Mouse (Mus musculus): ENCODE results near the gene Gm5849. TPM values are rescaled to one million over a fixed set of nuclear protein-coding genes. Genes with fewer than 3 reads are reported as not detected.
"Not testable (repeated sequence)": the region's sequence is repeated elsewhere in the genome, so short reads cannot be mapped to it uniquely, and the experiment has no call there.

Gene Gm5849
- total RNA-seq (2021) = not detected
- long read RNA-seq, experiment 1 = 0 reads
- long read RNA-seq, experiment 2 = 0 reads

GRCm38 (mm10) chr3:90777776-90778175 lies at the start of gene Gm5849:
TSS of gene Gm5849 (minus strand) at chr3:90777876.
- not testable (repeated sequence) for DNase-seq

DNA sequence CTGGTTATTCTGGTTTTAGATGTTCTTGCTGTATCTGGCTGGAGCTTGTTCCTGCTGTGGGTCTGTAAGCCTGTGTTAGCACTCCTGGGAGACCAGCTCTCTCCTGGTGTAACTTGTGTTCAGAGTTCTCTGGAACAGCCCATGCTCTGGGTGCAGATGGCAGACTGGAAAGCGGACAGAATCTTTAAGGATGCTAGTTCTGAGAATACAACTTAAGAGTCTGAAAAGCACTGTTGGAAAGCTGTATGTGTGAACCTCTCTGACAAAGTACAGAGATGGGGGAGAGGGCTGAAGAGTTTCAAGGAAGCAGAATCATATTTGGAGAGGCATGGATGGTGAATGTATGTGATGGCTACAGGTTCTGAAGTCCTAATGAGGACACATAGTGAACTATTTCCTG lies 28.0 kb downstream of the Gm5849 start:
- no peak for DNase-seq
- intact Hi-C loops (cut with DNase I; ENCODE audit: low total_unique reads) = no loop called here

More at GRCm38 (mm10) chr3:90777776-90778175, at the start of gene Gm5849:
- intact Hi-C loops (cut with DNase I; ENCODE audit: low total_unique reads) = not testable (repeated sequence)

DNA sequence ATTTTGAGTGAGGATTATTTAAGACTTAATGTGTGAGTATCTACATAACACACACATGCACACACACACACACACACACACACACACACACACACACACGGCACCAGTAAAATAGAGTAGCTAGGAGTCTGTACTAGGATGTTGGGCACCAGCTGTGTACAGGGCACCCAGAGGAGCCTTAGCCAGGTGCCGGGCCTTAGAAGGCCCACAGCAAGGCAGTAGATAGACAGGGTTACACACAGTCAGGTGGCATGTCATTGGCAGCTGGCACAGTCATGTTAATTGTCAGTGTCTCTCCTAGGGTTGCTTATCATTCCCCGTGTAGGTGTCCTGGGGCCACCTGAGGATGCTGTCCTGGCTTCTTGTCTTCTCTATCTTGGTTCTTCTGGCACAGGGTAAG lies 51.1 kb downstream of the Gm5849 start, which contains the start of gene Pglyrp4:
TSS of gene Pglyrp4 (plus strand) at position 301 of the 400 bp plus-strand sequence.
- no peak for DNase-seq
- intact Hi-C loops (cut with DNase I; ENCODE audit: low total_unique reads) = no loop called here

Other genes starting within 250 kb of the Gm5849 start
- 100 to 1,000 TPM in 1 of 2 experiments, 10 to 100 TPM in 1; 79.5 to 106 TPM for gene S100a16, start 240.6 kb downstream of the Gm5849 start, total RNA-seq (2021)
- under 1 TPM in 1 of 2 experiments, not detected in 1; 0.45 TPM for gene S100a3, start 217.3 kb downstream of the Gm5849 start, total RNA-seq (2021)
- gene S100a2, start 187.6 kb downstream of the Gm5849 start, total RNA-seq (2021) = not detected
- gene Gm42674, start 176.0 kb downstream of the Gm5849 start, total RNA-seq (2021) = not detected
- gene S100a4, start 174.1 kb downstream of the Gm5849 start, total RNA-seq (2021) = 10 to 100 TPM; 11.1 to 16.5 TPM
- not detected for gene S100a5, start 169.4 kb downstream of the Gm5849 start, total RNA-seq (2021)
- 10 to 100 TPM; 69.9 to 95.9 TPM for gene S100a6, start 165.0 kb downstream of the Gm5849 start, total RNA-seq (2021)
- gene S100a7a, start 123.9 kb downstream of the Gm5849 start, total RNA-seq (2021) = under 1 TPM in 1 of 2 experiments, not detected in 1; 0.16 TPM
- gene S100a8, start 108.9 kb downstream of the Gm5849 start, total RNA-seq (2021) = under 1 TPM in 1 of 2 experiments, not detected in 1; 0.71 TPM
- under 1 TPM in 1 of 2 experiments, not detected in 1; 0.76 TPM for gene S100a9, start 82.2 kb downstream of the Gm5849 start, total RNA-seq (2021)
- gene Pglyrp4, start 51.0 kb downstream of the Gm5849 start, total RNA-seq (2021) = not detected

All from gastrocnemius, postnatal 14 days (tissue).